Comparison of ENCODE assay signal across 18 mouse cellular contexts in the genomic region with DNA sequence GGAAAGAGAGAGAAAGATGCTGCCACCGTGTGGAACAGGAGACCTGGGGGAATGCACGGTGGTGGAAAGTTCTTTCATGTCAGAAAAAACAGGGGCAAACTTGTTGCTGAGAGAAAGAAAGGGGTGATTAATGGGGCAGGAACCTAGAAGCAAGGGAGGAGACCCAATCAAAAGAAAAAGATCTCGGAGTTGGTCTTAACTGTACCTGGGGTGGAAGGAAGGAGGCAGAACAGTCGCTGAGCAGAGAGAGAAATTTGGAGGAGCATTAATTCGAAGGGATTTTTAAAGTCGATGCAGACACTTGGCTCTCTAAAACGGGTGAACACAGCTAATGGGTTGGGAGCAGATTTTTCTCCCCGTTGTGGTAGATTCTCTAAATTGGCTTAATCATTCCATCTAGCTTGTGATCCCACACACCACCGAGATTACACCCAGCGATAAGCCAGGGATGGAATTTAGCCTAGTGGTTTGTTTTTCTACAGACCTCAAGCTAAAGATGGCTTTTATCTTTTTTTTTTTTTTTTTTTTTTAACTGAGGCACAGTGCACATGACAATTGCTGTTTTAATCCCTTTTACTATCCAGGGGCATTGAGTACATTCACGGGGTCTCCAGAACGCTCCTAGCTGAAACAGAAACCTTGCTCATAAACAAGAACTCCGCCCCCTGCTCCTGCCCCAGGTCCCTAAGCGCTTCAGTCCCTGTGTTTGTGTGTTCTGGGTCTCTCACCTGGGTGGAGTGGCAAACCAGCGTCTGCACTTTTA.
DNase-seq lines count a peak whose midpoint lies in the region; ATAC-seq and TF ChIP-seq lines count a peak whose summit lies in the region.
"Had no signal": no experiment of that assay in that cellular context is flagged by ENCODE, and none has a peak within 500 bp of the region (broad histone marks: within the 10 kb centered on the region; RNA-seq: fewer than 3 reads in every experiment).

No protein-coding gene starts in this region.

- no peaks in the 10 kb centered on the region for H3K36me3 ChIP-seq in kidney, embryonic 16.5 days (ENCODE audit: insufficient read depth, low read length)
- no peaks in the 10 kb centered on the region for H3K36me3 ChIP-seq in midbrain, postnatal 0 days (ENCODE audit: insufficient read depth, low read length)
- no peaks in the 10 kb centered on the region for H3K36me3 ChIP-seq in midbrain, embryonic 14.5 days (ENCODE audit: control insufficient read depth, insufficient read depth, low read length)
- H3K36me3 ChIP-seq in intestine, postnatal 0 days (ENCODE audit: control insufficient read depth, insufficient read depth), result no peaks in the 10 kb centered on the region
- H3K36me3 ChIP-seq: embryonic facial prominence, embryonic 12.5 days; heart, embryonic 13.5 days had no signal

- H3K9me3 ChIP-seq in kidney, embryonic 16.5 days (ENCODE audit: low read length), result peaks cover 4% of the 10 kb centered on the region; the same call in 1 of the 2 replicates
- no peaks in the 10 kb centered on the region for H3K9me3 ChIP-seq in midbrain, postnatal 0 days (ENCODE audit: low read length)
- no peaks in the 10 kb centered on the region for H3K9me3 ChIP-seq in midbrain, embryonic 14.5 days (ENCODE audit: control insufficient read depth, low read length)
- no peaks in the 10 kb centered on the region for H3K9me3 ChIP-seq in intestine, postnatal 0 days (ENCODE audit: control insufficient read depth)
- H3K9me3 ChIP-seq: embryonic facial prominence, embryonic 12.5 days; heart, embryonic 13.5 days had no signal

- H3K4me1 ChIP-seq in kidney, embryonic 16.5 days (ENCODE audit: insufficient read depth, low read length), result peaks cover 21% of the 10 kb centered on the region
- H3K4me1 ChIP-seq in midbrain, postnatal 0 days (ENCODE audit: insufficient read depth, low read length), result no peaks in the 10 kb centered on the region
- no peaks in the 10 kb centered on the region for H3K4me1 ChIP-seq in midbrain, embryonic 14.5 days (ENCODE audit: control insufficient read depth, insufficient read depth, low read length)
- 0 out of 2 replicates have a peak, but pooled peaks cover 3% of the 10 kb centered on the region for H3K4me1 ChIP-seq in intestine, postnatal 0 days (replicated peaks; ENCODE audit: control insufficient read depth, insufficient read depth, low read length)
- H3K4me1 ChIP-seq: heart, embryonic 13.5 days had no signal

- no peak for DNase-seq in kidney, adult 18-20 months
- no peak for DNase-seq in midbrain, postnatal 0 days (ENCODE audit: low spot score)
- no peak for DNase-seq in midbrain, embryonic 14.5 days
- DNase-seq in gastrocnemius, postnatal 4 days (ENCODE audit: low spot score in 2 of 2), result no peak
- DNase-seq: adrenal gland, postnatal 36 days; cerebellum, postnatal 25 days; gastrocnemius, postnatal 36 days; heart, postnatal 4 days; lung, postnatal 10 days; right cerebral cortex, adult 18-20 months; thymus, adult 18-20 months had no signal

- H3K27ac ChIP-seq in kidney, embryonic 16.5 days (ENCODE audit: low read length), result no peak overlapping the region
- H3K27ac ChIP-seq in midbrain, postnatal 0 days (ENCODE audit: low read depth, low read length), result no peak overlapping the region
- H3K27ac ChIP-seq in midbrain, embryonic 14.5 days (replicated peaks; ENCODE audit: low read depth, low read length), result no peak overlapping the region
- H3K27ac ChIP-seq in intestine, postnatal 0 days (ENCODE audit: low read depth, low read length), result no peak overlapping the region
- H3K27ac ChIP-seq: embryonic facial prominence, embryonic 12.5 days; heart, embryonic 13.5 days had no signal

- 23% methylated on average over 15 of the region's 15 CpGs for WGBS in kidney, embryonic 16.5 days
- WGBS in midbrain, postnatal 0 days, result 37% methylated on average over 15 of the region's 15 CpGs
- WGBS in midbrain, embryonic 14.5 days, result 39% methylated on average over 15 of the region's 15 CpGs
- WGBS in intestine, postnatal 0 days, result 26% methylated on average over 15 of the region's 15 CpGs

- H3K9ac ChIP-seq in kidney, embryonic 16.5 days (replicated peaks; ENCODE audit: low read length), result 0 out of 2 replicates have a peak overlapping the region, but pooled peaks have one; percentile 36
- H3K9ac ChIP-seq in midbrain, postnatal 0 days (replicated peaks; ENCODE audit: low read length, poor library complexity, severe bottlenecking), result no peak overlapping the region
- H3K9ac ChIP-seq in midbrain, embryonic 14.5 days (replicated peaks; ENCODE audit: low read length), result no peak overlapping the region
- H3K9ac ChIP-seq in intestine, postnatal 0 days (ENCODE audit: low read depth, low read length), result no peak overlapping the region
- H3K9ac ChIP-seq: embryonic facial prominence, embryonic 12.5 days; heart, embryonic 13.5 days had no signal

- no peak overlapping the region for H3K4me3 ChIP-seq in kidney, embryonic 16.5 days (ENCODE audit: low read length)
- no peak overlapping the region for H3K4me3 ChIP-seq in midbrain, postnatal 0 days (ENCODE audit: low read depth, low read length)
- H3K4me3 ChIP-seq in midbrain, embryonic 14.5 days (replicated peaks; ENCODE audit: low read depth, low read length), result no peak overlapping the region
- H3K4me3 ChIP-seq in intestine, postnatal 0 days (ENCODE audit: low read depth, low read length), result no peak overlapping the region
- H3K4me3 ChIP-seq: embryonic facial prominence, embryonic 12.5 days; heart, embryonic 13.5 days; myocyte had no signal

- peak overlapping the region; percentile 26; the same call in 1 of the 2 replicates for H3K4me2 ChIP-seq in kidney, embryonic 16.5 days (replicated peaks; ENCODE audit: low read depth, low read length)
- no peak overlapping the region for H3K4me2 ChIP-seq in midbrain, postnatal 0 days (ENCODE audit: low read depth, low read length, poor library complexity, severe bottlenecking)
- no peak overlapping the region for H3K4me2 ChIP-seq in midbrain, embryonic 14.5 days (ENCODE audit: low read length)
- H3K4me2 ChIP-seq in intestine, postnatal 0 days (replicated peaks; ENCODE audit: low read depth), result peak overlapping the region; percentile 41
- H3K4me2 ChIP-seq: embryonic facial prominence, embryonic 12.5 days; heart, embryonic 13.5 days; midbrain, embryonic 11.5 days had no signal

- TF ChIP-seq CTCF in midbrain, postnatal 0 days (IDR thresholded peaks at IDR 0.05), result 0 out of 2 replicates have a peak, but pooled peaks have one; percentile 21
- TF ChIP-seq CTCF in intestine, postnatal 0 days (IDR thresholded peaks at IDR 0.05; ENCODE audit: low read depth), result peak; percentile 22; the same call in 1 of the 2 replicates

- no peaks in the 10 kb centered on the region for H3K27me3 ChIP-seq in kidney, embryonic 16.5 days (ENCODE audit: insufficient read depth, low read length)
- no peaks in the 10 kb centered on the region for H3K27me3 ChIP-seq in midbrain, postnatal 0 days (ENCODE audit: insufficient read depth, low read length)
- H3K27me3 ChIP-seq in midbrain, embryonic 14.5 days (ENCODE audit: control insufficient read depth, insufficient read depth, low read length), result no peaks in the 10 kb centered on the region
- no peaks in the 10 kb centered on the region for H3K27me3 ChIP-seq in intestine, postnatal 0 days (replicated peaks; ENCODE audit: control insufficient read depth, insufficient read depth, low read length)
- H3K27me3 ChIP-seq: embryonic facial prominence, embryonic 12.5 days had no signal

- ATAC-seq in kidney, embryonic 16.5 days (ENCODE audit: low FRiP score, low TSS enrichment), result no peak
- no peak for ATAC-seq in midbrain, postnatal 0 days (ENCODE audit: low FRiP score)
- no peak for ATAC-seq in midbrain, embryonic 14.5 days (ENCODE audit: low FRiP score, low TSS enrichment)
- ATAC-seq in intestine, postnatal 0 days, result no peak
- no peak for ATAC-seq in inflammation-experienced regulatory T-cells, adult 6 months

Comparison
In these comparisons a context has a peak if more than half of its experiments do, and no peak if none do; other contexts are left out.
1. H3K4me2 ChIP-seq: peak in kidney, embryonic 16.5 days (single experiment) and intestine, postnatal 0 days (single experiment); none in midbrain, postnatal 0 days (single experiment) and midbrain, embryonic 14.5 days (single experiment).